23 mouse cellular contexts compared by ENCODE assay signal in the genomic region with DNA sequence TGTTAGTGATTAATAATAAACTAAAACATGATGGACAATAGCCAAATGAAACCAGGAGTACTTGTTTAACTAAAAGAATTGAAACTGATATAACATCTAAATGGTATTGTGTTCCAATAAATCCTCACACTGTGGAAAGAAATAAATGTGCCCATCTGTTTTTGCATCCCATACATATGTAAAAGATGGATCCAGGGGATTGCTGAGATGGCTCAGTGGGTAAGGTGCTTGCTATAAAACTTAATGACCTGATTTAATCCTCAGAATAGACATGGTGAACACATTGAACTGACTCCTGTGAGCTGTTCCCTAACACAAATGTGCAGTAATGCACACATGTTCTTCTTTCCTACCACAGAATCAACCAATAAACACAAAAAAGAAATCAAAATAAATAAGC. TPM values are rescaled to one million over a fixed set of nuclear protein-coding genes. Genes with fewer than 3 reads are reported as not detected.
"Had no signal": no experiment of that assay in that cellular context is flagged by ENCODE, and none has a peak within 500 bp of the region (broad histone marks: within the 10 kb centered on the region; RNA-seq: fewer than 3 reads in every experiment).

No protein-coding gene starts in this region.

- H3K4me3 ChIP-seq: neural tube, embryonic 12.5 days; stomach, embryonic 15.5 days had no signal

- H3K4me2 ChIP-seq: neural tube, embryonic 12.5 days; stomach, embryonic 15.5 days had no signal

- H3K27me3 ChIP-seq: neural tube, embryonic 12.5 days; stomach, embryonic 15.5 days had no signal

- H3K36me3 ChIP-seq: neural tube, embryonic 12.5 days; stomach, embryonic 15.5 days had no signal

- H3K27ac ChIP-seq: neural tube, embryonic 12.5 days; stomach, embryonic 15.5 days; stomach, postnatal 0 days had no signal

- DNase-seq: retina, postnatal 1 day; right cerebral cortex, adult 18-20 months; right cerebral cortex, postnatal 14 days; right cerebral cortex, postnatal 25 days; right cerebral cortex, postnatal 4 days; spleen, adult 18-20 months; thymus, adult 18-20 months; thymus, adult 2 months; thymus, postnatal 14 days; thymus, postnatal 25 days; thymus, postnatal 36 days; thymus, postnatal 4 days had no signal

- H3K9ac ChIP-seq: neural tube, embryonic 12.5 days; stomach, embryonic 15.5 days had no signal

- H3K9me3 ChIP-seq: neural tube, embryonic 12.5 days; stomach, embryonic 15.5 days had no signal

- H3K4me1 ChIP-seq: neural tube, embryonic 12.5 days; stomach, embryonic 15.5 days had no signal

RNA-seq across cellular contexts. Expression of gene Pate1, which starts 4.7 kb away (rescaled TPM):
- polyA plus RNA-seq: neural tube, embryonic 11.5 days; neural tube, embryonic 12.5 days; small intestine, adult 2 months; spleen, adult 2 months; stomach, embryonic 14.5 days; stomach, embryonic 15.5 days; stomach, embryonic 16.5 days; stomach, postnatal 0 days; testis, adult 2 months; thymus, adult 2 months; thymus, postnatal 0 days; urinary bladder, adult 2 months had no signal

RNA-seq across cellular contexts. Expression of gene Pate3, which starts 43.9 kb away (rescaled TPM):
- polyA plus RNA-seq: neural tube, embryonic 11.5 days; neural tube, embryonic 12.5 days; small intestine, adult 2 months; spleen, adult 2 months; stomach, embryonic 14.5 days; stomach, embryonic 15.5 days; stomach, embryonic 16.5 days; stomach, postnatal 0 days; testis, adult 2 months; thymus, adult 2 months; thymus, postnatal 0 days; urinary bladder, adult 2 months had no signal

RNA-seq across cellular contexts. Expression of gene Gm17677, which starts 48.9 kb away (rescaled TPM):
- polyA plus RNA-seq: neural tube, embryonic 11.5 days; neural tube, embryonic 12.5 days; small intestine, adult 2 months; spleen, adult 2 months; stomach, embryonic 14.5 days; stomach, embryonic 15.5 days; stomach, embryonic 16.5 days; stomach, postnatal 0 days; testis, adult 2 months; thymus, adult 2 months; thymus, postnatal 0 days; urinary bladder, adult 2 months had no signal
